Mouse (Mus musculus): Measurements from ENCODE around the gene Abcc9. TPM values are rescaled to one million over a fixed set of nuclear protein-coding genes. Genes with fewer than 3 reads are reported as not detected.

Abcc9 gene
- 7.6 and 7.8 TPM in 2 replicates for polyA plus RNA-seq (2015; fragmentation: Nextera tagmentation; extraction: Ambion mirVana)

DNA sequence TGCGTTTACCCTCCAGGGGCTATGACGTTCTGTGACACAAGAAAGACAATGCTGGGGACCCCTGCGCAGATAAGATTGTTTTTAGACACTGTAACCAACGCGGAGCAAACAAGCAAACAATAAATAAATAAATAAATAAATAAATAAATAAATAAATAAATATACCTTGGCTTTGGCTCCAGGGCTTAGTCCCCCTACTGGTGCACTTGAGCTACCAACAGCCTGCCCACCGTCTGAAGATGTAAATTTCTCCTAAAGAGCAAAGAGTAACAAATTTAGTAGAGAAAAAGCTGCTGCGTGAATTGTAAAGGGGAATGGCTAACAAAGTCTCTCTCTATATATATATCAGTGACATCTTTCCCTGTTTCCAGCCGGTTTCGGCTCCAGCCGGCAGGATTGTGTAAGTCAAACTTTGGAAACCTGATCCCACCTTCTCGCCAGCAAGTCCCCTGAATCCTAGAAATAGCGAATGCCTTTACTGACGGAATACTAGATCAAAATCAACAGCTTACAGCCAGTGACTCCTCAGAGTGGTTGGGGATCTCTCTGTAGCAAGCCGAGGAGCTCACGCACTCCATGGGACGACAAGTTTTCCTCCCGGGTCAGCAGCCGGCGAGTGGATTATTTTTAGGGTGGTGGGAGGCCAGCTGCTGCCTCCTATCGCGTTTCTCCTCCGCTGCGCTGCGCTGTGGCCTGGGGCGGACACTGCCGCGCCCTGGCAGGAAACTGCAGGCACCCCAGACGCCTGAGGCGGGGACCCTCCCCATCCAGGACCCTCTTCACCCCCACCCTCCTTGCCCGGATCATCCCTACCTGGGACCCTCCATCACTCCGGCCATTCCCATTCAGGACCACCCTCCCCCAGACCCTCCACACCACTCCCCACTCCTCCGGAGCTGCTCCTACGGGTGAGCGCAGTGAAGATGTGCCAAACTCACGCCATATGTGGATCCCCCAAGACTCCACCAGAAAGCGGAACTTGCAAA lies at the start of gene Abcc9:
Gene Abcc9, minus strand, starts transcription at position 664 of the 986 bp plus-strand sequence.
- 8% methylated on average over 36 of the region's 36 CpGs for WGBS
- H3K4me1 ChIP-seq (ENCODE audit: control insufficient read depth, insufficient read depth, low read length), result peaks cover 12% of the 10 kb centered on the region
- peak; percentile 76 for ATAC-seq

DNA sequence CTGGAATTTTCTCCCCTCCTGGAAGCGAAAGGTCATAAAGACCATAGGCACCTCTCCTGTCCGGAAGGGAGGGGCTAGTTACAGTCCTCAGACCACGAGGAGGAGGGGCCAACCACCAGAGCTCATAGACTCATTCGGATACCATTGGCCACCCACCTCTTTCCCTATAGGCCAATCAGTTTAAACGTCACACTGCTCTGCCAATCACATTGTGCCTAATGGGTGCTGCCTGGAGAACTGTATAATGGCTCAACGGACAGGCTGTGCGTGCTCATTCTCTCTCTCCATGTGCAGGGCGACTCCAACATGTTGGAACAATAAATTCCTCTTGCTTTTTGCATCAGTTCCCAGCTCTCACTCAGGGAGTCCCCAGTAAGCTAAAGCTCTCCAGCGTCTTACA lies 49.2 kb upstream of the Abcc9 start:
- Histone ChIP-seq H3K9ac (ENCODE audit: low read depth, low read length) (no peak overlapping the region), H3K9me3 (ENCODE audit: control insufficient read depth, low read length) (no peaks in the 10 kb centered on the region), H3K36me3 (ENCODE audit: control insufficient read depth, insufficient read depth, low read length) (no peaks in the 10 kb centered on the region), H3K27me3 (replicated peaks; ENCODE audit: control insufficient read depth, insufficient read depth, low read length) (no peaks in the 10 kb centered on the region), H3K27ac (ENCODE audit: low read length) (no peak overlapping the region), H3K4me3 (ENCODE audit: low read length) (no peak overlapping the region), H3K4me1 (ENCODE audit: control insufficient read depth, insufficient read depth, low read length) (no peaks in the 10 kb centered on the region; the same call in 1 of the 2 replicates), H3K4me2 (ENCODE audit: low read depth, low read length) (no peak overlapping the region)
- no peak for ATAC-seq
- WGBS, result 57% methylated on average over 9 of the region's 9 CpGs

More for the DNA sequence above, at the start of gene Abcc9:
- H3K27ac ChIP-seq (ENCODE audit: low read length), result peak within 1 kb of the TSS; percentile 69
- H3K9ac ChIP-seq (ENCODE audit: low read depth, low read length), result peak within 1 kb of the TSS; percentile 66
- H3K4me2 ChIP-seq (ENCODE audit: low read depth, low read length), result peak within 1 kb of the TSS; percentile 67
- peak within 1 kb of the TSS; percentile 50 for H3K4me3 ChIP-seq (ENCODE audit: low read length)
- no peaks in the 10 kb centered on the region for H3K9me3 ChIP-seq (ENCODE audit: control insufficient read depth, low read length)
- H3K27me3 ChIP-seq (replicated peaks; ENCODE audit: control insufficient read depth, insufficient read depth, low read length), result no peaks in the 10 kb centered on the region
- no peaks in the 10 kb centered on the region for H3K36me3 ChIP-seq (ENCODE audit: control insufficient read depth, insufficient read depth, low read length)

DNA sequence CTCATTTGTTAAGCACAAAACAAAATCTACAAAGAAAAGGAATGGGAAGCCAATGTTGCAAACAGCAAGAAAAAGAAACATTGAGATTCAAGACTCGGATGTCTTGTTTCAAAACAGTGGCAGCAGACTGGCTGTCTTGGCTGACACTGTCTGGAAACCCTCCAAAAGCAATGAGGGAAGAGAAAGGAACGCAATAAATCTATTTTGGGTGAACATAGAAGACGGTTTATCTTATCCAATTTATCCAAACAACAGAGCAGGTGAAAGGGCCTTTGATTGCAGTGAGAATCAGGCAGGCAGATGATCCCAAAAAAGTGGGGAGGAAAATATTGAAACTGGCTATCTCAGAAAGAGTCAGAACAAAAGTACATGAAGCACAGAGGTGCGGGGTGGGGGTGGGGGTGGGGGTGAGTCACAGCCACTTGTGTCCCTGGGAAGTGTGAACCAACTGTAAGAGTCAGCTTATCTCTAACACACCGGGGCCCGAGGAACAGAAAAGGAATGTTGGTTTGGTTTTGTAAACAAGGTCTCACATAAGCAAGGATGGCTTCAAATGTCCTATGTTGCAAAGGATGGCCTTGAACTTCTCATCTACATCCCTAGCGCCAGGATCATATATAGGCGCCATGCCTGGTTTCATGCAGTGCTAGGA lies 46.1 kb upstream of the Abcc9 start:
- Histone ChIP-seq H3K4me1 (ENCODE audit: control insufficient read depth, insufficient read depth, low read length) (no peaks in the 10 kb centered on the region; the same call in 1 of the 2 replicates), H3K9me3 (ENCODE audit: control insufficient read depth, low read length) (no peaks in the 10 kb centered on the region), H3K36me3 (ENCODE audit: control insufficient read depth, insufficient read depth, low read length) (no peaks in the 10 kb centered on the region), H3K27me3 (replicated peaks; ENCODE audit: control insufficient read depth, insufficient read depth, low read length) (no peaks in the 10 kb centered on the region), H3K9ac (ENCODE audit: low read depth, low read length) (no peak overlapping the region), H3K27ac (ENCODE audit: low read length) (no peak overlapping the region), H3K4me2 (ENCODE audit: low read depth, low read length) (no peak overlapping the region), H3K4me3 (ENCODE audit: low read length) (no peak overlapping the region)
- 48% methylated on average over 8 of the region's 8 CpGs for WGBS
- ATAC-seq, result no peak

DNA sequence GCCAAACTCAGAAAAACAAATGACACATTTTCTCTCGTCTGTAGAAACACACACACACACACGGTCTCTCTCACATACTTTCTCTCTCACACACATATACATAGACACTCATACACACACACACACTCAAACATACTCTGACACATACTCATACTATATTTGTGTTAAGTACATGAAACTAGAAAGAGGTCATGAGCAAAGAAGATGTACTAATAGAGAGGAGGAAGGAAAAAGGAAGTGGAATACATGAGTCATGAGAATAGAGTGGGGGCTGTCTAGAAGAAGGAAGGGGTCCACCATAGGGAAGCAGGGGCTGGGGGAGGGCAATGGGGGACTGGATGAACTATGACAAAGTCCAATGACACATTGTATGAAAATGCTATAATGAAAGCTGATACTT lies 45.0 kb upstream of the Abcc9 start:
- Histone ChIP-seq H3K4me3 (ENCODE audit: low read length) (no peak overlapping the region), H3K36me3 (ENCODE audit: control insufficient read depth, insufficient read depth, low read length) (no peaks in the 10 kb centered on the region), H3K4me2 (ENCODE audit: low read depth, low read length) (no peak overlapping the region), H3K9me3 (ENCODE audit: control insufficient read depth, low read length) (no peaks in the 10 kb centered on the region), H3K27me3 (replicated peaks; ENCODE audit: control insufficient read depth, insufficient read depth, low read length) (no peaks in the 10 kb centered on the region), H3K27ac (ENCODE audit: low read length) (peak overlapping the region; percentile 70), H3K4me1 (ENCODE audit: control insufficient read depth, insufficient read depth, low read length) (no peaks in the 10 kb centered on the region; the same call in 1 of the 2 replicates), H3K9ac (ENCODE audit: low read depth, low read length) (no peak overlapping the region)
- WGBS, result 52% methylated on average over 2 of the region's 2 CpGs
- ATAC-seq, result 0 out of 2 replicates have a peak, but pooled peaks have one; percentile 25

- Histone ChIP-seq H3K9me3 (ENCODE audit: control insufficient read depth, low read length) (no peaks in the 10 kb centered on the region), H3K36me3 (ENCODE audit: control insufficient read depth, insufficient read depth, low read length) (no peaks in the 10 kb centered on the region), H3K9ac (ENCODE audit: low read depth, low read length) (0 out of 2 replicates have a peak overlapping the region, but pooled peaks have one; percentile 7), H3K27ac (ENCODE audit: low read length) (peak overlapping the region; percentile 70), H3K27me3 (replicated peaks; ENCODE audit: control insufficient read depth, insufficient read depth, low read length) (no peaks in the 10 kb centered on the region), H3K4me1 (ENCODE audit: control insufficient read depth, insufficient read depth, low read length) (no peaks in the 10 kb centered on the region; the same call in 1 of the 2 replicates), H3K4me3 (ENCODE audit: low read length) (no peak overlapping the region), H3K4me2 (ENCODE audit: low read depth, low read length) (no peak overlapping the region)
- WGBS, result 42% methylated on average over 7 of the region's 7 CpGs
- ATAC-seq, result no peak
These were observed 44.6 kb upstream of the Abcc9 start for GRCm38 (mm10) chr6:142746765-142747164.

GRCm38 (mm10) chr6:142745484-142745883 lies 43.4 kb upstream of the Abcc9 start:
- Histone ChIP-seq H3K9me3 (ENCODE audit: control insufficient read depth, low read length) (no peaks in the 10 kb centered on the region), H3K4me3 (ENCODE audit: low read length) (no peak overlapping the region), H3K4me2 (ENCODE audit: low read depth, low read length) (no peak overlapping the region), H3K36me3 (ENCODE audit: control insufficient read depth, insufficient read depth, low read length) (no peaks in the 10 kb centered on the region), H3K9ac (ENCODE audit: low read depth, low read length) (no peak overlapping the region), H3K4me1 (ENCODE audit: control insufficient read depth, insufficient read depth, low read length) (no peaks in the 10 kb centered on the region; the same call in none of the 2 replicates), H3K27ac (ENCODE audit: low read length) (no peak overlapping the region), H3K27me3 (replicated peaks; ENCODE audit: control insufficient read depth, insufficient read depth, low read length) (no peaks in the 10 kb centered on the region)
- WGBS, result 75% methylated on average over 5 of the region's 5 CpGs
- peak; percentile 73 for ATAC-seq

- 60% methylated on average over 4 of the region's 4 CpGs for WGBS
- no peak overlapping the region for H3K27ac ChIP-seq (ENCODE audit: low read length)
- no peaks in the 10 kb centered on the region for H3K9me3 ChIP-seq (ENCODE audit: control insufficient read depth, low read length)
- H3K4me1 ChIP-seq (ENCODE audit: control insufficient read depth, insufficient read depth, low read length), result no peaks in the 10 kb centered on the region; the same call in 1 of the 2 replicates
- ATAC-seq, result no peak
- no peaks in the 10 kb centered on the region for H3K27me3 ChIP-seq (replicated peaks; ENCODE audit: control insufficient read depth, insufficient read depth, low read length)
- no peak overlapping the region for H3K4me3 ChIP-seq (ENCODE audit: low read length)
- H3K36me3 ChIP-seq (ENCODE audit: control insufficient read depth, insufficient read depth, low read length), result no peaks in the 10 kb centered on the region
- no peak overlapping the region for H3K9ac ChIP-seq (ENCODE audit: low read depth, low read length)
- no peak overlapping the region for H3K4me2 ChIP-seq (ENCODE audit: low read depth, low read length)
These were observed 41.1 kb upstream of the Abcc9 start for GRCm38 (mm10) chr6:142743193-142743592.

- H3K4me2 ChIP-seq (ENCODE audit: low read depth, low read length), result no peak overlapping the region
- no peaks in the 10 kb centered on the region for H3K36me3 ChIP-seq (ENCODE audit: control insufficient read depth, insufficient read depth, low read length)
- 87% methylated on average over 6 of the region's 6 CpGs for WGBS
- no peaks in the 10 kb centered on the region; the same call in 1 of the 2 replicates for H3K4me1 ChIP-seq (ENCODE audit: control insufficient read depth, insufficient read depth, low read length)
- no peak overlapping the region for H3K27ac ChIP-seq (ENCODE audit: low read length)
- H3K27me3 ChIP-seq (replicated peaks; ENCODE audit: control insufficient read depth, insufficient read depth, low read length), result no peaks in the 10 kb centered on the region
- ATAC-seq, result no peak
- H3K9me3 ChIP-seq (ENCODE audit: control insufficient read depth, low read length), result no peaks in the 10 kb centered on the region
- H3K9ac ChIP-seq (ENCODE audit: low read depth, low read length), result no peak overlapping the region
- no peak overlapping the region for H3K4me3 ChIP-seq (ENCODE audit: low read length)
These were observed 39.6 kb upstream of the Abcc9 start for GRCm38 (mm10) chr6:142741763-142742162.

GRCm38 (mm10) chr6:142738637-142739036 lies 36.5 kb upstream of the Abcc9 start:
- no peaks in the 10 kb centered on the region; the same call in 1 of the 2 replicates for H3K4me1 ChIP-seq (ENCODE audit: control insufficient read depth, insufficient read depth, low read length)
- H3K9me3 ChIP-seq (ENCODE audit: control insufficient read depth, low read length), result no peaks in the 10 kb centered on the region
- no peak overlapping the region for H3K4me3 ChIP-seq (ENCODE audit: low read length)
- H3K4me2 ChIP-seq (ENCODE audit: low read depth, low read length), result no peak overlapping the region
- H3K36me3 ChIP-seq (ENCODE audit: control insufficient read depth, insufficient read depth, low read length), result no peaks in the 10 kb centered on the region
- no peaks in the 10 kb centered on the region for H3K27me3 ChIP-seq (replicated peaks; ENCODE audit: control insufficient read depth, insufficient read depth, low read length)
- H3K9ac ChIP-seq (ENCODE audit: low read depth, low read length), result no peak overlapping the region
- no peak overlapping the region for H3K27ac ChIP-seq (ENCODE audit: low read length)
- no peak for ATAC-seq
- WGBS, result 78% methylated on average over 6 of the region's 6 CpGs

Measured in intestine, embryonic 16.5 days (tissue).